Mouse (Mus musculus): ENCODE measurements at regions not wholly inside any gene's neighbourhood (a gene's known extent, or its start where the extent isn't known, plus 50 kb on each side); places are given as distances from the start of the nearest gene placed in this dataset.

DNA sequence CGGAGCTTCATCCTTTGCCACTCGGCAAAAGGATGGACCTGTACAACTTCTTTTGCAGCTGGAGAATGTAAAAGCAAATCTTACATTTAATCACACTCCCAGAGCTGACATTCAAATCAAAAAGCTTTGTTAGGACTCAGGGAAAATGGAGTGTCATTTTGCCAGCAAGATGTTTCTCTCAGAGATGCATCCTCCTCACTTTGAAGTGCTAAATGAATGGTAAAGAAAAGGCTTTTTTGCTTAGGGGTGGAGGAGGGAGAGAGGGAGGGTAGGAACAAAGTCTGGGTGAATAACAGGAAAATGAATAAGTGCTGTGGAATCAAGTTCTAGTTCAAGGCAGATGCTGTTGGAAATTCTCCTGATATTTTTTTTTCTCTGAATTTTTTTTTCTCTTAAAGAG is 53.4 kb upstream of the Gria1 start:
- no peaks in the 10 kb centered on the region for H3K27me3 ChIP-seq (ENCODE audit: insufficient read depth, low read length)
- no peak for ATAC-seq
- H3K9me3 ChIP-seq (ENCODE audit: low read length): no peaks in the 10 kb centered on the region
- no peak overlapping the region for H3K4me3 ChIP-seq (ENCODE audit: low read depth, low read length)
- no peaks in the 10 kb centered on the region for H3K4me1 ChIP-seq (ENCODE audit: insufficient read depth)
- no peaks in the 10 kb centered on the region for H3K36me3 ChIP-seq (replicated peaks; ENCODE audit: insufficient read depth, low read length)
- no peak for TF ChIP-seq CTCF (IDR thresholded peaks at IDR 0.05; ENCODE audit: low read depth)
- TF ChIP-seq EP300 (IDR thresholded peaks at IDR 0.05; ENCODE audit: low read depth): no peak
- WGBS (ENCODE audit: insufficient replicate concordance): 71% methylated on average over 2 of the region's 2 CpGs
- H3K27ac ChIP-seq (ENCODE audit: low read depth): no peak overlapping the region
- no peak overlapping the region for H3K9ac ChIP-seq (replicated peaks)
- DNase-seq: no peak
- no peak overlapping the region for H3K4me2 ChIP-seq (ENCODE audit: low read depth, low read length)
